Mouse (Mus musculus): Measurements from ENCODE around the gene Scamp5. TPM values are rescaled to one million over a fixed set of nuclear protein-coding genes. Genes with fewer than 3 reads are reported as not detected.

The Scamp5 gene
- polyA plus RNA-seq, 1 experiment from 2014 or later: 8.4 TPM

DNA sequence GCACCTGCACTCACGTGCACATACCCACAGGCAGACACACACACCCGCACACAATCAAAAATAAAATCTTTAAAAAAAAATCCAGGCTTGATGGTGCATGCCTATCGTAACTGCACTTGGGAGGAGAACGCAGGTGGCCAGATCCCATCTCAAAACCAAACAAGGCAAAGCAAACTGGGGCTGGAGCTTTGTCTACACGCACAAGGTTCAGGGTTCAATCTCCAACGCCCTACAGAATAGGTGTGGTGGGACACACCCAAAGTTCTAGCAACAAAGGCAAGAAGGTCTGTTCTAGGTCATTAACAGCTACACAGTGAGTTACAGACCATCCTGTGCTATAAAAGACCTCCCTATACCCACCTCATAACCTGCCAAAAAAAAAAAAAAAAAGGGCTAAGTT, 5.0 kb downstream of the Scamp5 start:
- H3K4me1 ChIP-seq (ENCODE audit: insufficient read depth): peaks cover 10% of the 10 kb centered on the region
- H3K36me3 ChIP-seq (replicated peaks; ENCODE audit: insufficient read depth, low read length): no peaks in the 10 kb centered on the region
- ATAC-seq (no peak), DNase-seq (no peak)
- WGBS (ENCODE audit: insufficient replicate concordance): 57% methylated on average over 6 of the region's 6 CpGs
- H3K9ac ChIP-seq (replicated peaks): no peak overlapping the region
- no peak overlapping the region for H3K4me2 ChIP-seq (ENCODE audit: low read depth, low read length)
- no peak overlapping the region for H3K4me3 ChIP-seq (ENCODE audit: low read depth, low read length)
- TF ChIP-seq EP300 (IDR thresholded peaks at IDR 0.05; ENCODE audit: low read depth) (no peak), CTCF (IDR thresholded peaks at IDR 0.05; ENCODE audit: low read depth) (no peak)
- H3K9me3 ChIP-seq (ENCODE audit: low read length): no peaks in the 10 kb centered on the region
- no peak overlapping the region for H3K27ac ChIP-seq (ENCODE audit: low read depth)
- H3K27me3 ChIP-seq (ENCODE audit: insufficient read depth, low read length): no peaks in the 10 kb centered on the region; the same call in 1 of the 2 replicates

DNA sequence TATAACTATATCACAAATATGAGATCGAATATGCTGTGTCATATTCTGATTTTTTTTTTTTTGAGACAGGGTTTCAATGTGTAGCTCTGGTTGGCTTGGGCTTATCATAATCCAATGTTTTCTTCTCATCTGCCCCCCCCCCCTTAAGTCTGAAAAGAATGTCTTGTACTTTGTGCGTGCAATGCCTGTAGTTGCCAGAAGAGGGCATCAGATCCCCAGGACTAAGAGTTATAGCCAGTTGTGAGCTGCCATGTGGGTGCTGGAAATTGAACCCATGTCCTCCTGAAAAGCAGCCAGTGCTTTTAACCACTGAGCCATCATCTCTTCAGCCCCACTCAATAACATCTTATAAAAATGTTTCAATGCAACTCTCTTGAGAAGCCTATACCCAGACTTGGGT, 8.2 kb downstream of the Scamp5 start:
- H3K4me1 ChIP-seq (ENCODE audit: insufficient read depth): 0 out of 2 replicates have a peak, but pooled peaks cover 2% of the 10 kb centered on the region
- 97% methylated on average over 2 of the region's 2 CpGs for WGBS (ENCODE audit: insufficient replicate concordance)
- H3K4me3 ChIP-seq (ENCODE audit: low read depth, low read length): no peak overlapping the region
- ATAC-seq (no peak), DNase-seq (no peak)
- TF ChIP-seq EP300 (IDR thresholded peaks at IDR 0.05; ENCODE audit: low read depth): no peak
- peak; percentile 51 for TF ChIP-seq CTCF (IDR thresholded peaks at IDR 0.05; ENCODE audit: low read depth)
- no peak overlapping the region for H3K4me2 ChIP-seq (ENCODE audit: low read depth, low read length)
- H3K9ac ChIP-seq (replicated peaks): no peak overlapping the region
- H3K36me3 ChIP-seq (replicated peaks; ENCODE audit: insufficient read depth, low read length): no peaks in the 10 kb centered on the region
- H3K27ac ChIP-seq (ENCODE audit: low read depth): no peak overlapping the region
- H3K27me3 ChIP-seq (ENCODE audit: insufficient read depth, low read length): no peaks in the 10 kb centered on the region
- no peaks in the 10 kb centered on the region for H3K9me3 ChIP-seq (ENCODE audit: low read length)

GRCm38 (mm10) chr9:57453516-57453915, 14.3 kb downstream of the Scamp5 start:
- Histone ChIP-seq H3K4me3 (ENCODE audit: low read depth, low read length) (no peak overlapping the region), H3K9me3 (ENCODE audit: low read length) (no peaks in the 10 kb centered on the region), H3K27ac (ENCODE audit: low read depth) (no peak overlapping the region), H3K9ac (replicated peaks) (no peak overlapping the region), H3K4me2 (ENCODE audit: low read depth, low read length) (no peak overlapping the region), H3K4me1 (ENCODE audit: insufficient read depth) (no peaks in the 10 kb centered on the region), H3K36me3 (replicated peaks; ENCODE audit: insufficient read depth, low read length) (no peaks in the 10 kb centered on the region), H3K27me3 (ENCODE audit: insufficient read depth, low read length) (no peaks in the 10 kb centered on the region)
- 82% methylated on average over 4 of the region's 4 CpGs for WGBS (ENCODE audit: insufficient replicate concordance)
- no peak for DNase-seq
- TF ChIP-seq CTCF (IDR thresholded peaks at IDR 0.05; ENCODE audit: low read depth) (no peak), EP300 (IDR thresholded peaks at IDR 0.05; ENCODE audit: low read depth) (no peak)
- no peak for ATAC-seq

GRCm38 (mm10) chr9:57452624-57453462, 15.0 kb downstream of the Scamp5 start:
- Histone ChIP-seq H3K9ac (replicated peaks) (no peak overlapping the region), H3K27me3 (ENCODE audit: insufficient read depth, low read length) (no peaks in the 10 kb centered on the region), H3K4me1 (ENCODE audit: insufficient read depth) (no peaks in the 10 kb centered on the region), H3K9me3 (ENCODE audit: low read length) (no peaks in the 10 kb centered on the region), H3K4me3 (ENCODE audit: low read depth, low read length) (no peak overlapping the region), H3K4me2 (ENCODE audit: low read depth, low read length) (no peak overlapping the region), H3K27ac (ENCODE audit: low read depth) (no peak overlapping the region), H3K36me3 (replicated peaks; ENCODE audit: insufficient read depth, low read length) (no peaks in the 10 kb centered on the region)
- ATAC-seq (no peak), DNase-seq (no peak)
- TF ChIP-seq EP300 (IDR thresholded peaks at IDR 0.05; ENCODE audit: low read depth): no peak
- TF ChIP-seq CTCF (IDR thresholded peaks at IDR 0.05; ENCODE audit: low read depth): no peak
- WGBS (ENCODE audit: insufficient replicate concordance): 73% methylated on average over 8 of the region's 8 CpGs

- H3K4me3 ChIP-seq (ENCODE audit: low read depth, low read length): no peak overlapping the region
- H3K27ac ChIP-seq (ENCODE audit: low read depth): no peak overlapping the region
- 0 out of 2 replicates have a peak, but pooled peaks cover 5% of the 10 kb centered on the region for H3K36me3 ChIP-seq (replicated peaks; ENCODE audit: insufficient read depth, low read length)
- 54% methylated on average over 1 of the region's 1 CpGs for WGBS (ENCODE audit: insufficient replicate concordance)
- DNase-seq (no peak), ATAC-seq (no peak)
- H3K9ac ChIP-seq (replicated peaks): no peak overlapping the region
- H3K27me3 ChIP-seq (ENCODE audit: insufficient read depth, low read length): no peaks in the 10 kb centered on the region
- no peaks in the 10 kb centered on the region for H3K4me1 ChIP-seq (ENCODE audit: insufficient read depth)
- no peaks in the 10 kb centered on the region for H3K9me3 ChIP-seq (ENCODE audit: low read length)
- TF ChIP-seq EP300 (IDR thresholded peaks at IDR 0.05; ENCODE audit: low read depth) (no peak), CTCF (IDR thresholded peaks at IDR 0.05; ENCODE audit: low read depth) (peak; percentile 64)
- H3K4me2 ChIP-seq (ENCODE audit: low read depth, low read length): no peak overlapping the region
Observed at GRCm38 (mm10) chr9:57449715-57450114, 18.1 kb downstream of the Scamp5 start.

- Histone ChIP-seq H3K27ac (ENCODE audit: low read depth) (no peak overlapping the region), H3K4me1 (ENCODE audit: insufficient read depth) (peaks cover 13% of the 10 kb centered on the region), H3K4me2 (ENCODE audit: low read depth, low read length) (0 out of 2 replicates have a peak overlapping the region, but pooled peaks have one; percentile 22), H3K9ac (replicated peaks) (no peak overlapping the region), H3K4me3 (ENCODE audit: low read depth, low read length) (no peak overlapping the region), H3K36me3 (replicated peaks; ENCODE audit: insufficient read depth, low read length) (no peaks in the 10 kb centered on the region; the same call in 1 of the 2 replicates), H3K9me3 (ENCODE audit: low read length) (no peaks in the 10 kb centered on the region), H3K27me3 (ENCODE audit: insufficient read depth, low read length) (no peaks in the 10 kb centered on the region)
- DNase-seq (no peak), ATAC-seq (no peak)
- TF ChIP-seq EP300 (IDR thresholded peaks at IDR 0.05; ENCODE audit: low read depth): no peak
- WGBS (ENCODE audit: insufficient replicate concordance): 88% methylated on average over 1 of the region's 1 CpGs
Observed at GRCm38 (mm10) chr9:57440620-57441019, 27.2 kb downstream of the Scamp5 start.
